Mouse (Mus musculus): ENCODE data around the gene Zfp91. TPM values are rescaled to one million over a fixed set of nuclear protein-coding genes. Genes with fewer than 3 reads are reported as not detected.
"Not testable (repeated sequence)": the region's sequence is repeated elsewhere in the genome, so short reads cannot be mapped to it uniquely, and the experiment has no call there.

The Zfp91 gene
- total RNA-seq, 2 experiments from 2014 or later, result 76.2 to 77.0 TPM

GRCm38 (mm10) chr19:12796328-12796931 lies 504 bp upstream of the Zfp91 start:
- DNase-seq (ENCODE audit: low spot score), result peak; percentile 34
- intact Hi-C loops (cut with DNase I), result loop anchor here (5.0 to 10.0 kb wide), 4 partner anchors 204 to 882 kb away; partner anchors contain the start of gene Patl1

GRCm38 (mm10) chr19:12795110-12795509 lies 816 bp downstream of the Zfp91 start:
- intact Hi-C loops (cut with DNase I), result loop anchor here (5.0 to 10.0 kb wide), 4 partner anchors 203 to 880 kb away; partner anchors contain the start of gene Patl1
- DNase-seq (ENCODE audit: low spot score), result no peak

- intact Hi-C loops (cut with DNase I), result loop anchor here (5.0 to 10.0 kb wide), 4 partner anchors 202 to 880 kb away; partner anchors contain the start of gene Patl1
- peak; percentile 91 for DNase-seq (ENCODE audit: low spot score)
Observed at GRCm38 (mm10) chr19:12794056-12795044, 1.6 kb downstream of the Zfp91 start.

- no peak for DNase-seq (ENCODE audit: low spot score)
- intact Hi-C loops (cut with DNase I), result loop anchor here (10.0 kb wide), 2 partner anchors 778 to 878 kb away; partner anchors contain the start of gene Patl1
Observed at GRCm38 (mm10) chr19:12792374-12792773, 3.6 kb downstream of the Zfp91 start.

- DNase-seq (ENCODE audit: low spot score), result no peak
Observed at GRCm38 (mm10) chr19:12787721-12788120, 8.2 kb downstream of the Zfp91 start.

GRCm38 (mm10) chr19:12786803-12787395 lies 9.0 kb downstream of the Zfp91 start:
- intact Hi-C loops (cut with DNase I), result no loop called here
- DNase-seq (ENCODE audit: low spot score), result no peak

More at GRCm38 (mm10) chr19:12787721-12788120, 8.2 kb downstream of the Zfp91 start:
- intact Hi-C loops (cut with DNase I), result no loop called here

GRCm38 (mm10) chr19:12780437-12780836 lies 15.5 kb downstream of the Zfp91 start:
- DNase-seq (ENCODE audit: low spot score), result no peak
- intact Hi-C loops (cut with DNase I), result no loop called here

- no peak for DNase-seq (ENCODE audit: low spot score)
- intact Hi-C loops (cut with DNase I), result no loop called here
Observed at GRCm38 (mm10) chr19:12770888-12771287, 25.0 kb downstream of the Zfp91 start.

GRCm38 (mm10) chr19:12765308-12765707 lies 30.6 kb downstream of the Zfp91 start, which contains the start of gene Cntf:
Gene Cntf, minus strand, starts transcription at chr19:12765632.
- intact Hi-C loops (cut with DNase I), result no loop called here
- no peak for DNase-seq (ENCODE audit: low spot score)

- no peak for DNase-seq (ENCODE audit: low spot score)
- intact Hi-C loops (cut with DNase I), result loop anchor here (2.0 kb wide), 1 partner anchor 58 kb away; no protein-coding TSS in a partner anchor
Observed at GRCm38 (mm10) chr19:12762212-12763130, 33.5 kb downstream of the Zfp91 start.

- DNase-seq (ENCODE audit: low spot score), result peak; percentile 7
- intact Hi-C loops (cut with DNase I), result no loop called here
Observed at GRCm38 (mm10) chr19:12759656-12760055, 36.3 kb downstream of the Zfp91 start.

GRCm38 (mm10) chr19:12758936-12759478 lies 36.9 kb downstream of the Zfp91 start:
- intact Hi-C loops (cut with DNase I), result no loop called here
- DNase-seq (ENCODE audit: low spot score), result no peak

GRCm38 (mm10) chr19:12756286-12756685 lies 39.6 kb downstream of the Zfp91 start:
- no peak for DNase-seq (ENCODE audit: low spot score)
- intact Hi-C loops (cut with DNase I), result no loop called here

GRCm38 (mm10) chr19:12731950-12732349 lies 64.0 kb downstream of the Zfp91 start:
- no peak for DNase-seq (ENCODE audit: low spot score)
- intact Hi-C loops (cut with DNase I), result no loop called here

- DNase-seq (ENCODE audit: low spot score), result no peak
- intact Hi-C loops (cut with DNase I), result no loop called here
Observed at GRCm38 (mm10) chr19:12731036-12731435, 64.9 kb downstream of the Zfp91 start.

GRCm38 (mm10) chr19:12725851-12726250 lies 70.1 kb downstream of the Zfp91 start:
- intact Hi-C loops (cut with DNase I), result no loop called here
- no peak for DNase-seq (ENCODE audit: low spot score)

GRCm38 (mm10) chr19:12722308-12722707 lies 73.6 kb downstream of the Zfp91 start:
- no peak for DNase-seq (ENCODE audit: low spot score)

GRCm38 (mm10) chr19:12721596-12721995 lies 74.3 kb downstream of the Zfp91 start:
- DNase-seq (ENCODE audit: low spot score), result not testable (repeated sequence)
- intact Hi-C loops (cut with DNase I), result loop anchor here (5.0 kb wide), 1 partner anchor 96 kb away; no protein-coding TSS in a partner anchor

More at GRCm38 (mm10) chr19:12722308-12722707, 73.6 kb downstream of the Zfp91 start:
- intact Hi-C loops (cut with DNase I), result loop anchor here (1.0 to 5.0 kb wide), 2 partner anchors 75 to 95 kb away; no protein-coding TSS in a partner anchor

Data from heart, postnatal 25 days (tissue).